Mouse (Mus musculus): ENCODE measurements around the gene B9d2.
A peak's percentile ranks its signal among the peaks of the same experiment; 100 is the strongest.

Gene B9d2

DNA sequence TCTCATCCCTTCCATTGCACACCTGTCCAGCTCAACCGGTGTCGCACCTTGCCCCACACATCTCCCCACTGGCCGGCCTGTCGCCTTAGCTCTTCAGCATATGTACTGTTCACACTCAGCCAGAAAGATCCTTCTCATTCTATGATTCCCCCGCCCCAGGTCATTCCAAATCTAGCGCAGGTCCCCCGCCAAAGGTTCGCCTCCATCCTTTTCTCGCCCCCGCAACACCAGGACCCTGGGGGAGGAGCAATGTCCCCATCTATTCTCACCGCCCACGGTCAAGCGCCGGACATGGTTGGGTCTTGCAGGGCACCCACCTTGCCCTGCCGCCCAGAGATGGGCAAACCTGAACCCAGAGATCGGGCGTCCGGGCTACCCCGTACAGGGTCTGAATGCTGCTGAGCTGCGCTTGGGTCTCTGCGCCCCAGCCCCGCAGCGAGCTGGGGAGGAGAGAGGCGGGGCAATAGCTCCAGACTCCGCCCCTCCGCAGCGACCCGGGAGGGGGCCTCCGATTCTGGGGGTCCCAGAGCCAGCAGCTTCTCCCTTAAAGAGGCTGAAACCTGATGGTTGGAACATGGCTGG, 5.8 kb upstream of the B9d2 start, which contains the start of gene Tmem91:
TSS of gene Tmem91 (minus strand) at position 448 of the 582 bp plus-strand sequence.
- DNase-seq = no peak

GRCm38 (mm10) chr7:25675405-25675804, 5.2 kb upstream of the B9d2 start:
- no peak for DNase-seq

- DNase-seq = peak; percentile 38 to 57
Measured at GRCm38 (mm10) chr7:25676085-25676781, 4.3 kb upstream of the B9d2 start.

DNA sequence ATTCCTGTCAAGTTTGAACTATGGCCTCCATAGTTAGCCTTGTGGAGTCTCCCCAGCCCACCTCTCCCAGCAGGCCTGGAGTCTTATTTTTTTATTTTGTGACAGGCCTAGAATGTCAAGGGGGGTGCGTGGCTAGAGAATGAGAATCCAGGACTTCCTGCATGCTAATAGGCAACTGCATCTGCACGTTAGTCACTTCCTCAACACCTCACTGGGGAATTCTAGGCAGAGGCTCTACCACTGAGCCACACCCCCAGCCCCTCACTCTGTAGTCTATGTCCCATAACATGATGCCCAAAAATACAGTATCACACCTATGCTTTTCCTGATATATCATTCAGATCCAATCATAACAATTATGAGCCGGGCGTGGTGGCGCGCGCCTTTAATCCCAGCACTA, 3.6 kb upstream of the B9d2 start:
- DNase-seq = no peak

DNA sequence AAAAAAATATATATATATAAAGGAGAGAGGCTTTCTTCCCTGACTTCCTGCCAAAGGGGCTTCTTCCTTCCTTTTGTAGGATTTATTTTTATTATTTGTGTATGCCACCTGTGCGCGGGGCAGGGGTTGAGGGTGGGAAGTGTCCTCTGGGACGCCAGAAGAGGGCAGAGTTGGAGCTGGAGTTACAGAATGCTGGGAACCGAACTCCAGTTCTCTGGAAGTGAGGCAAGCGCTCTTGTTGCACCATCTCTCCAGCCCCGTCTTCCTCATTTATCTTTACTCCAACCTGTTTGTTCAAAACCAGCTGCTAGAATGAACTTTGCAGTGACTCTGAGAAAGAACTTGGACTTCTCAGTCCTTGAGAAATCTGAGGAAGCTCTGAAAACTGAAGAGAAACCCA, 609 bp upstream of the B9d2 start:
- DNase-seq = peak; percentile 26 to 44

DNA sequence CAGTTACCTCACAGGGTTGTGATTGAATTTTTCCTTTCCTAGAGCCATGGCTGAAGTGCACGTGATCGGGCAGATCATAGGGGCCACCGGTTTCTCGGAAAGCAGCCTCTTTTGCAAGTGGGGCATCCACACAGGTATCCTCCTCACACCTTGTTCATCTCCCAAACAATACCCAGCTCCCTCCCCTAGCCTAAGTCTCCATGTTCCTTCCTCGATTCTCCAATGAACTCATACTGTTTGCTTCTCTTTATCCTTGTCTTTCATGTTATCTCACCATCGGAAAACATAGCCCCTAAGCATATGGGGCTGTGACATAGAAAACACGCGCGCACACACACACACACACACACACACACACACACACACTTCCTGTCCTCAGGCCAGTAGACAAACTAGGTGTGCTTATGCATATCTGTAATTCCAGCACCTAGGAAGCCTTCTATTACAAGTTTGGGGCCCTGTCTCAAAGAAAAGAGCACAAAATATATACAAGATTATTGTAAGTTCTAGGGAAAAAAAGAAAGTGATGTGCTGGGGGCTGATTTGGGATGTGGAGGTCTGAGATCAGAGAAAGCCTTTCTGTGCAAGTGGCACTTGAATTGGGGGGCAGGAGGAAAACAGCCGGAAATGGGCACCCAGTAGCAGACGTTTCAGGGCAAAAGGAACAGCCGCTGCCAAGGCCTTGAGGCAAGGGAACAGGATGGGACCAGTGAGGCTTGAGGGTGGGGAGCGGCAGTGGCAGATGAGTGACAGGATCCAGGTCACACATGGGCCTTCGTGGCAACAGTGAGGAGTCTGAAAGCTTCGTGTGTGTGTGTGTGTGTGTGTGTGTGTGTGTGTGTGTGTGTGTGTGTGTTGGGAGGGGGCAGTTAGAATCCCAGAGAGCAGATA, 1.0 kb downstream of the B9d2 start:
- DNase-seq = no peak

DNA sequence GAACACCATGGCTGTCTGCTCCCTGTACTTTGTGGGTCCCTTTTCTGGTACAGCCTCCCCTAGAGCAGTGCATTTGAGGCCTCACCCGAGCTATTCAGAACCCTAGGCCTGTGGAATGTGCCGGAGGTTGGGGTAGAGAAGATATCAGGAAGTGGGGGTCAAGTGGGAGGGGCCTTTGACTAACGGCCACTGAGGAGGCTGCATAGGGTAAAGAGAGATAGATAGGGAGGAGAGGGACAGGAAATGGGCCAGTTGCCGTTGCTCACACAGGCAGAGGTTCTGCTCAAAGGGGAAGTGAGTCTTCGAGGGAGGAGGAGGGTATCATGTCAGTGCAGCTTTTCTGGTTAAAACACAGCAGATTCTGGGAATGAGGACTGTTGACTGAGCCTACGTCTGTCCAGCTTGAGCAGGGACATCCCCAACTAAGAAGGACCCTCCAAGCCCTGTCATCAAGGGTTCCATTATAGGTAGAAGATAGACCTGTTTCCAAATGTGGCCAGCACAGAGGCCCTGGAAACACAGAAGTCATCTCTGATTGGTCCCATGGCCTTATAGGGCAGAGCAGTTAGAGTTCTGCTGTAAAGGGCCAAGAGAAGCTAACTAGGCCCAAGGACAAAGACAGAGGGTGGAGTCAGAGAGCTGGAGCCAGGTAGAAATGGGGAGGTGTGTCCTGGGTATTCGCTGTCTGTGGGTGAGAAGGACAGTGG, 3.0 kb downstream of the B9d2 start:
- peak; percentile 29 to 49 for DNase-seq

- DNase-seq = no peak
Measured at GRCm38 (mm10) chr7:25684659-25685058, 4.1 kb downstream of the B9d2 start.

- DNase-seq = no peak
Measured at GRCm38 (mm10) chr7:25685926-25686470, 5.4 kb downstream of the B9d2 start.

DNA sequence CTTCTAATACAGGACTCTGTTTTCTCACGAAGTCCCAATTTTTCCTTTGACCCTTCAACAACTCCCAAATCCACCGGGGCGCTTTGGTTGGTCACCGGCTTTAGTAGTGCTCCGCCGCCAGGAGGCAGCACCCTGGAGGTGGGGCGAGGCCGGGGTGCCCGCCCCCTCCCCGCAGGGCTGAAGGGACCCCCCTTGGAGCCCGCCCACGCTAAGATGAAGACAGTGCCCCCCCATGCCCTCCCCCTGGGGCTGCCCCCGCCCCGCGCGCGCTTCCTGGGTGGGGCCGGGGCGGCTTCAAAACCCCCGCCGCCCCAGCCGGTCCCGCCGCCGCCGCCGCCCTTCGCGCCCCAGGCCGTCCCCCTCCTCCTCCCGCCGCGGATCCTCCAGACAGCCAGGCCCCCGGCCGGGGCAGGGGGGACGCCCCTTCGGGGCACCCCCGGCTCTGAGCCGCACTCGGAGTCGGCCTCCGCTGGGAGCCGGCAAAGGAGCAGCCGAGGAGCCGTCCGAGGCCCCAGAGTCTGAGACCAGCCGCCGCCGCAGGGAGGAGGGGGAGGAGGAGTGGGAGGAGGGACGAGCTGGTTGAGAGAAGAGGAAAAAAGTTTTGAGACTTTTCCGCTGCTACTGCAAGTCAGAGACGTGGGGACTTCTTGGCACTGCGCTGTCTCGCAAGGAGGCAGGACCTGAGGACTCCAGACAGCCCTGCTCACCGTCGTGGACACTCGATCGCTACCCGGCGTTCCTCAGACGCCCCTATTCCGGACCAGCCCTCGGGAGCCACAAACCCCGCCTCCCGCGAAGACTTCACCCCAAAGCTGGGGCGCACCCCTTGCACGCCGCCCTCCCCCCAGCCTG, 6.3 kb downstream of the B9d2 start, which contains the start of gene Tgfb1:
TSS of gene Tgfb1 (plus strand) at position 323 of the 852 bp plus-strand sequence.
- DNase-seq = peak; percentile 83 to 88

DNA sequence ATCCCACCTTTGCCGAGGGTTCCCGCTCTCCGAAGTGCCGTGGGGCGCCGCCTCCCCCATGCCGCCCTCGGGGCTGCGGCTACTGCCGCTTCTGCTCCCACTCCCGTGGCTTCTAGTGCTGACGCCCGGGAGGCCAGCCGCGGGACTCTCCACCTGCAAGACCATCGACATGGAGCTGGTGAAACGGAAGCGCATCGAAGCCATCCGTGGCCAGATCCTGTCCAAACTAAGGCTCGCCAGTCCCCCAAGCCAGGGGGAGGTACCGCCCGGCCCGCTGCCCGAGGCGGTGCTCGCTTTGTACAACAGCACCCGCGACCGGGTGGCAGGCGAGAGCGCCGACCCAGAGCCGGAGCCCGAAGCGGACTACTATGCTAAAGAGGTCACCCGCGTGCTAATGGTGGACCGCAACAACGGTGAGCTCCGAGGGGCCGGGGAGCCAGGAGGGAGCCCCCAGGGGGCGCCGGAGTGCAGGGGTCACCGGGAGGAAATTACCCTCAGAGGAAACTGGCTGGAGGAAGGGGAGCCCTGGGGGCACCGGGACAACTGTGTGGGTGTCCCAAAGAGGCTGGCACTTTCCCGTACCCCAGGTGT, 7.3 kb downstream of the B9d2 start:
- DNase-seq = peak; percentile 73 to 77

GRCm38 (mm10) chr7:25688810-25689586, 8.4 kb downstream of the B9d2 start:
- peak; percentile 75 to 86 for DNase-seq

DNA sequence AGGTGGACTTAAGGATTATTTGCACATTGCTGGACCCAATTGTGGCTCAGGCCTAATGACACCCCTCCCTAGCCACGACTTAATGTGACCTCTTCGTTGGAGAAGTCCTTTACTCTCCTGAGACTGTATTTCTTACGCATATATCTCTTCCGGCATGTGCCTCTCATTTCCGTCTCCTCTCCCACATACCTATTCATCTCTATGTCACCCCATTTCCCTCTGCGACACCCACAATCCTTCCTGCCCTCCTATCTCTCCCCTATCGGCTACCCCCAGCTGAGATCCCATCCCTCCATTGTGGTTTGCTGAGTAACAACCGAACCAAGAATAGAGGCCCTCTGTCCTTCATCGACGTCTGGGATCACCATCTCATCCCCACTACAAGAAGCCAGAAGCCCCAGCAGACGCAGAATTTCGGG, 9.0 kb downstream of the B9d2 start:
- DNase-seq = peak in 1 of 2 experiments; percentile 17

- DNase-seq = no peak
Measured at GRCm38 (mm10) chr7:25690051-25690450, 9.5 kb downstream of the B9d2 start.

DNA sequence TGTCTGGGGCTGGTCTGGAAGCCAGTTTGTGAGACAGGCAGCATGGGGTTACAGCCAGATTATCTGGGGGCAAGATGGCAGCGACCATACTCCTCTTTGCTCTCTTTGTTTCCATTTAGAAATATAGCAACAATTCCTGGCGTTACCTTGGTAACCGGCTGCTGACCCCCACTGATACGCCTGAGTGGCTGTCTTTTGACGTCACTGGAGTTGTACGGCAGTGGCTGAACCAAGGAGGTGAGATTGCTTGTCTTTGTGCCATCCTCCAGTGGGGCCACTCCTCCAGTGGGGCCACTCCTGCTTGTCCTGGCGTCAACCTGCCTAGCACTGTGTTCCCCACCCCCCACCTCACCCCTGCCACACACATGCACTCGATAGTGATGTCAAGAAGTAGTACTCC, 13.5 kb downstream of the B9d2 start:
- no peak for DNase-seq

- no peak for DNase-seq
Measured at GRCm38 (mm10) chr7:25699851-25700250, 19.3 kb downstream of the B9d2 start.

GRCm38 (mm10) chr7:25700732-25701131, 20.2 kb downstream of the B9d2 start:
- DNase-seq = no peak

DNA sequence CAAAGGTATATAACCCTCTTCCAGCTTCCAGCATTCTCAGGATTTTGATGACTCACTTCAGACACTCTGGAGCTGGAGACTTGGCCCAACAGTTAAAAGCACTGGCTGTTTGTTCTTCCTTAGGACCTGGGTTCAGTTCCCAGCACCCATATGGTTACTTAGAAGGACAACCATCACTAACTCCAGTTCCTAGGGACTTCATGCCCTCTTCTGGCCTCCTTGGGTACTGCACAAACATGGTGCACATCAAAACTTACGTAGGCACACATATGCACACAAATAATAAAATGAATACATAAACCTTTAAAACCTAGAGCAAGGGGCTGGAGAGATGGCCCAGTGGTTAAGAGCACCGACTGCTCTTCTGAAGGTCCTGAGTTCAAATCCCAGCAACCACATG, 21.8 kb downstream of the B9d2 start:
- DNase-seq = no peak

- peak in 1 of 2 experiments; percentile 30 for DNase-seq
Measured at GRCm38 (mm10) chr7:25703793-25704494, 23.4 kb downstream of the B9d2 start.
